Mouse (Mus musculus) lung, adult 2 months (tissue): ENCODE measurements around the gene Sec61g. TPM values are rescaled to one million over a fixed set of nuclear protein-coding genes. Genes with fewer than 3 reads are reported as not detected.

Experiments used
- DNase-seq: peaks from one replicate; pipeline ENCODE4 v3.0.0; 2022
- H3K4me1 ChIP-seq: fragments of 200-500 bp; 2 replicates; pipeline ENCODE4 v1.6.1; 2011; ENCODE audit warnings: low read length; ENCODE audit not compliant: control insufficient read depth, insufficient read depth
- H3K4me3 ChIP-seq: fragments of 200-500 bp; replicated peaks from 2 replicates; pipeline ENCODE3; 2011; ENCODE audit warnings: low read depth, mild to moderate bottlenecking, control low read depth, low read length; ENCODE audit errors: extremely low read depth
- CTCF ChIP-seq: fragments of 200-500 bp; IDR thresholded peaks from 2 replicates; pipeline ENCODE4 v1.5.1; 2011; ENCODE audit warnings: mild to moderate bottlenecking, low read length, control low read depth; ENCODE audit not compliant: insufficient read depth
- POLR2A ChIP-seq: fragments of 200-500 bp; IDR thresholded peaks from 2 replicates; pipeline ENCODE4 v1.6.1; 2011; ENCODE audit warnings: low read depth, mild to moderate bottlenecking, control low read depth, low read length, borderline replicate concordance; ENCODE audit errors: extremely low read depth
- WGBS: fragments of 180-500 bp; shearing (Covaris S2); methylation state at CpG from one replicate; pipeline ENCODE4 v1.1.7; 2018; 5-methylcytosine and 5-hydroxymethylcytosine counted together
- polyA plus RNA-seq: library from polyadenylated mRNA; depleted of rRNA; stranded (reverse); fragments of >200 nt; gene quantifications from 2 replicates; pipeline ENCODE4 v1.2.3, GENCODE M21; 2012; rRNA removed

Gene Sec61g
- polyA plus RNA-seq, result 3.8 and 5.1 TPM in 2 replicates

- TF ChIP-seq POLR2A (peak; percentile 91), CTCF (no peak)
- WGBS, result 1% methylated on average over 35 of the region's 35 CpGs
- Histone ChIP-seq H3K4me1 (no peaks in the 10 kb centered on the region), H3K4me3 (peak within 1 kb of the TSS; percentile 82)
- peak; percentile 92 for DNase-seq
Measured at GRCm38 (mm10) chr11:16508052-16508654, at the start of gene Sec61g. Sec61g (minus strand) TSS chr11:16508484.

- no peak for DNase-seq
- no peaks in the 10 kb centered on the region for H3K4me1 ChIP-seq
- no peak for TF ChIP-seq CTCF
- TF ChIP-seq POLR2A, result no peak
- WGBS, result 59% methylated on average over 5 of the region's 5 CpGs
- H3K4me3 ChIP-seq, result no peak overlapping the region
Measured at GRCm38 (mm10) chr11:16546421-16547163, 38.3 kb upstream of the Sec61g start.

- H3K4me1 ChIP-seq, result no peaks in the 10 kb centered on the region
- TF ChIP-seq POLR2A, result no peak
- no peak for DNase-seq
- WGBS, result 80% methylated on average over 1 of the region's 1 CpGs
- no peak overlapping the region for H3K4me3 ChIP-seq
Measured at GRCm38 (mm10) chr11:16537379-16537778, 29.1 kb upstream of the Sec61g start.

- 68% methylated on average over 5 of the region's 5 CpGs for WGBS
- no peaks in the 10 kb centered on the region for H3K4me1 ChIP-seq
- no peak for TF ChIP-seq POLR2A
- TF ChIP-seq CTCF, result no peak
- no peak overlapping the region for H3K4me3 ChIP-seq
- no peak for DNase-seq
Measured at GRCm38 (mm10) chr11:16534582-16535553, 26.6 kb upstream of the Sec61g start.

GRCm38 (mm10) chr11:16532877-16533276, 24.6 kb upstream of the Sec61g start:
- Histone ChIP-seq H3K4me3 (no peak overlapping the region), H3K4me1 (no peaks in the 10 kb centered on the region)
- WGBS, result 21% methylated on average over 5 of the region's 5 CpGs
- TF ChIP-seq POLR2A, result no peak
- no peak for TF ChIP-seq CTCF
- no peak for DNase-seq

- no peak overlapping the region for H3K4me3 ChIP-seq
- no peak for DNase-seq
- no peaks in the 10 kb centered on the region for H3K4me1 ChIP-seq
- TF ChIP-seq POLR2A, result no peak
- no peak for TF ChIP-seq CTCF
Measured at GRCm38 (mm10) chr11:16528909-16529308, 20.6 kb upstream of the Sec61g start.

GRCm38 (mm10) chr11:16528391-16528790, 20.1 kb upstream of the Sec61g start:
- TF ChIP-seq CTCF (no peak), POLR2A (no peak)
- no peak for DNase-seq
- no peaks in the 10 kb centered on the region for H3K4me1 ChIP-seq
- WGBS, result 80% methylated on average over 5 of the region's 5 CpGs
- no peak overlapping the region for H3K4me3 ChIP-seq

GRCm38 (mm10) chr11:16527743-16528142, 19.5 kb upstream of the Sec61g start:
- H3K4me1 ChIP-seq, result no peaks in the 10 kb centered on the region
- 78% methylated on average over 5 of the region's 5 CpGs for WGBS
- TF ChIP-seq CTCF (no peak), POLR2A (no peak)
- no peak for DNase-seq
- no peak overlapping the region for H3K4me3 ChIP-seq

GRCm38 (mm10) chr11:16526467-16526866, 18.2 kb upstream of the Sec61g start:
- Histone ChIP-seq H3K4me3 (no peak overlapping the region), H3K4me1 (no peaks in the 10 kb centered on the region)
- 67% methylated on average over 2 of the region's 2 CpGs for WGBS
- DNase-seq, result no peak
- TF ChIP-seq POLR2A (no peak), CTCF (no peak)
